Mouse (Mus musculus): Measurements from ENCODE around the gene Cenpb. TPM values are rescaled to one million over a fixed set of nuclear protein-coding genes. Genes with fewer than 3 reads are reported as not detected.
A peak's percentile ranks its signal among the peaks of the same experiment; 100 is the strongest.

Gene Cenpb
- polyA plus RNA-seq, 1 experiment from 2014 or later: 12.2 TPM

DNA sequence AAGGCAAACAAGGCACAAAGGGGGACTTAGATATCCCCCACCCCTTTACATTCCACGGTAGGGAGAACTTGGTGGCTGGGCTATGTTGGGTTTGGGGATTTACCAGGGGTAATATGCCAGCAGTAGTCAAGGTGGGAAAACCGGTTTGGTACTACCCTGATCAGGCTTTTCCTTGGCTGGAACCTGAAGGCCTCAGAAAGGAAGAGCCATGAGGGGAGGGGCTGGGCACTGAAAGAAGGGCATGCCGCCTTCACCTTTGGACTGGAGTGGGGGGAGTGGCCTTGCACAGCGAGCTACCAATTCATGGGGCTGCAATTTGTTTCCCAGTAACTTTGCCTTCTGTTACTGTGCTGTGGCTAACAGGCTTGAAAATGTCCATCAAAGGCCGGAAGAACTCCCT is 3.4 kb downstream of the Cenpb start:
- DNase-seq (ENCODE audit: low spot score) (peak; percentile 87), ATAC-seq (ENCODE audit: low FRiP score, low TSS enrichment) (peak; percentile 71)
- H3K27me3 ChIP-seq (ENCODE audit: control insufficient read depth, insufficient read depth, low read length): no peaks in the 10 kb centered on the region
- H3K4me1 ChIP-seq (replicated peaks; ENCODE audit: control insufficient read depth, insufficient read depth): peaks cover 23% of the 10 kb centered on the region
- H3K9me3 ChIP-seq (ENCODE audit: control insufficient read depth, low read length): no peaks in the 10 kb centered on the region
- H3K4me2 ChIP-seq (replicated peaks; ENCODE audit: low read depth): peak overlapping the region; percentile 90
- TF ChIP-seq EP300 (optimal IDR thresholded peaks at IDR 0.05): no peak
- TF ChIP-seq CTCF (IDR thresholded peaks at IDR 0.05; ENCODE audit: low read depth): no peak
- 0 out of 2 replicates have a peak, but pooled peaks cover 2% of the 10 kb centered on the region for H3K36me3 ChIP-seq (ENCODE audit: control insufficient read depth, insufficient read depth, low read length)
- peak overlapping the region; percentile 79; the same call in 1 of the 2 replicates for H3K4me3 ChIP-seq (ENCODE audit: low read depth, low read length)
- peak overlapping the region; percentile 73 for H3K27ac ChIP-seq (replicated peaks)
- peak overlapping the region; percentile 27; the same call in 1 of the 2 replicates for H3K9ac ChIP-seq (ENCODE audit: low read length)
- 43% methylated on average over 5 of the region's 5 CpGs for WGBS

GRCm38 (mm10) chr2:131175945-131176309 is 3.9 kb downstream of the Cenpb start:
- no peak overlapping the region for H3K9ac ChIP-seq (ENCODE audit: low read length)
- peak overlapping the region; percentile 73 for H3K27ac ChIP-seq (replicated peaks)
- no peak overlapping the region for H3K4me3 ChIP-seq (ENCODE audit: low read depth, low read length)
- TF ChIP-seq EP300 (optimal IDR thresholded peaks at IDR 0.05) (no peak), CTCF (IDR thresholded peaks at IDR 0.05; ENCODE audit: low read depth) (no peak)
- 0 out of 2 replicates have a peak, but pooled peaks cover 2% of the 10 kb centered on the region for H3K36me3 ChIP-seq (ENCODE audit: control insufficient read depth, insufficient read depth, low read length)
- H3K27me3 ChIP-seq (ENCODE audit: control insufficient read depth, insufficient read depth, low read length): no peaks in the 10 kb centered on the region
- ATAC-seq (ENCODE audit: low FRiP score, low TSS enrichment) (no peak), DNase-seq (ENCODE audit: low spot score) (no peak)
- H3K9me3 ChIP-seq (ENCODE audit: control insufficient read depth, low read length): no peaks in the 10 kb centered on the region
- peaks cover 23% of the 10 kb centered on the region for H3K4me1 ChIP-seq (replicated peaks; ENCODE audit: control insufficient read depth, insufficient read depth)
- peak overlapping the region; percentile 90; the same call in 1 of the 2 replicates for H3K4me2 ChIP-seq (replicated peaks; ENCODE audit: low read depth)
- 66% methylated on average over 1 of the region's 1 CpGs for WGBS

DNA sequence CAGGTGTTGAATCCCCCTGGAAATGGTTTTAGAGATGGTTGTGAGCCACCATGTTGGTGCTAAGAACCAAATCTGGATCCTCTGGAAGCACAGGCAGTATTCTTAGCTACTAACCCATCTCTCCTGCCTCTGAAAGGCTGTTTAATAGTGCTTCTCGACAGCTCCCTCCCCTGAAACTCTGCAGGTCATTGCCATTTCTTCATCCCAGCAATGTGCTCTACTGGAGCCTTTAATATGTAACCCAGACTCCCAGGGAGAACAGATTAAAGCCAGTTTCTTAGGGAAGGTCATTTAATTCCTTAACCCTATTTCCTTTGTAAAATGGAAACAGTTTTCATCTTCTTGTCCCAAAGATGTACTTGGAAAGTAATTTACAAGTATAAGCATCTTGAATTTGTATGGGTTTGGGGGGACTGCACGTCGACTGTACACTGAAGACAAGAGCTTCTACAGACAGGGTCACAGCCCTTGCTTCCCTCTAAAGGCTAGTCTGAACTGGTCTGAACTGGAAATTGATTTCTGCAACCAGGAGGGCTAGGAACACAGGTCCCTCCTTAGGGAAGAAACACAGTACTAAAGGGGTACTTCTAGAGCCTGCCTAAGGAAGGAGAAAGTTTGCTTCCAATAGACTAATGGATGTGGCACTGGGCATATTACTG is 4.5 kb downstream of the Cenpb start:
- DNase-seq (ENCODE audit: low spot score) (no peak), ATAC-seq (ENCODE audit: low FRiP score, low TSS enrichment) (no peak)
- Histone ChIP-seq H3K4me3 (ENCODE audit: low read depth, low read length) (no peak overlapping the region), H3K36me3 (ENCODE audit: control insufficient read depth, insufficient read depth, low read length) (0 out of 2 replicates have a peak, but pooled peaks cover 2% of the 10 kb centered on the region), H3K9ac (ENCODE audit: low read length) (no peak overlapping the region), H3K4me1 (replicated peaks; ENCODE audit: control insufficient read depth, insufficient read depth) (peaks cover 23% of the 10 kb centered on the region), H3K4me2 (replicated peaks; ENCODE audit: low read depth) (no peak overlapping the region), H3K9me3 (ENCODE audit: control insufficient read depth, low read length) (no peaks in the 10 kb centered on the region), H3K27me3 (ENCODE audit: control insufficient read depth, insufficient read depth, low read length) (no peaks in the 10 kb centered on the region), H3K27ac (replicated peaks) (peak overlapping the region; percentile 73; the same call in 1 of the 2 replicates)
- no peak for TF ChIP-seq CTCF (IDR thresholded peaks at IDR 0.05; ENCODE audit: low read depth)
- no peak for TF ChIP-seq EP300 (optimal IDR thresholded peaks at IDR 0.05)
- 46% methylated on average over 3 of the region's 3 CpGs for WGBS

GRCm38 (mm10) chr2:131174700-131175099 is 5.2 kb downstream of the Cenpb start:
- DNase-seq (ENCODE audit: low spot score): peak; percentile 66
- Histone ChIP-seq H3K4me1 (replicated peaks; ENCODE audit: control insufficient read depth, insufficient read depth) (peaks cover 23% of the 10 kb centered on the region), H3K27ac (replicated peaks) (no peak overlapping the region)

GRCm38 (mm10) chr2:131172322-131172721 is 7.5 kb downstream of the Cenpb start:
- no peaks in the 10 kb centered on the region for H3K9me3 ChIP-seq (ENCODE audit: control insufficient read depth, low read length)
- TF ChIP-seq CTCF (IDR thresholded peaks at IDR 0.05; ENCODE audit: low read depth) (no peak), EP300 (optimal IDR thresholded peaks at IDR 0.05) (no peak)
- no peak for ATAC-seq (ENCODE audit: low FRiP score, low TSS enrichment)
- no peak overlapping the region for H3K9ac ChIP-seq (ENCODE audit: low read length)
- H3K36me3 ChIP-seq (ENCODE audit: control insufficient read depth, insufficient read depth, low read length): 0 out of 2 replicates have a peak, but pooled peaks cover 2% of the 10 kb centered on the region
- no peak overlapping the region for H3K4me3 ChIP-seq (ENCODE audit: low read depth, low read length)
- no peak overlapping the region for H3K27ac ChIP-seq (replicated peaks)
- 69% methylated on average over 9 of the region's 9 CpGs for WGBS
- no peak overlapping the region for H3K4me2 ChIP-seq (replicated peaks; ENCODE audit: low read depth)
- DNase-seq (ENCODE audit: low spot score): no peak
- peaks cover 10% of the 10 kb centered on the region for H3K4me1 ChIP-seq (replicated peaks; ENCODE audit: control insufficient read depth, insufficient read depth)
- no peaks in the 10 kb centered on the region for H3K27me3 ChIP-seq (ENCODE audit: control insufficient read depth, insufficient read depth, low read length)

More at GRCm38 (mm10) chr2:131174700-131175099, 5.2 kb downstream of the Cenpb start:
- Histone ChIP-seq H3K4me2 (replicated peaks; ENCODE audit: low read depth) (peak overlapping the region; percentile 77), H3K4me3 (ENCODE audit: low read depth, low read length) (peak overlapping the region; percentile 36), H3K9me3 (ENCODE audit: control insufficient read depth, low read length) (no peaks in the 10 kb centered on the region), H3K9ac (ENCODE audit: low read length) (0 out of 2 replicates have a peak overlapping the region, but pooled peaks have one; percentile 38), H3K36me3 (ENCODE audit: control insufficient read depth, insufficient read depth, low read length) (0 out of 2 replicates have a peak, but pooled peaks cover 2% of the 10 kb centered on the region), H3K27me3 (ENCODE audit: control insufficient read depth, insufficient read depth, low read length) (no peaks in the 10 kb centered on the region)
- no peak; the same call in 1 of the 2 replicates for ATAC-seq (ENCODE audit: low FRiP score, low TSS enrichment)
- no peak for TF ChIP-seq EP300 (optimal IDR thresholded peaks at IDR 0.05)
- no peak for TF ChIP-seq CTCF (IDR thresholded peaks at IDR 0.05; ENCODE audit: low read depth)
- 4% methylated on average over 11 of the region's 11 CpGs for WGBS
